ENCODE assay signal across 25 mouse cellular contexts in genomic region chr11:111009471-111009870, GRCm38 (mm10). TPM values are rescaled to one million over a fixed set of nuclear protein-coding genes. Genes with fewer than 3 reads are reported as not detected.
A peak's percentile ranks its signal among the peaks of the same experiment; 100 is the strongest.
DNase-seq lines count a peak whose midpoint lies in the region; ATAC-seq lines count a peak whose summit lies in the region.
"Had no signal": no experiment of that assay in that cellular context is flagged by ENCODE, and none has a peak within 500 bp of the region (broad histone marks: within the 10 kb centered on the region; RNA-seq: fewer than 3 reads in every experiment).

No protein-coding gene starts in this region.

- DNase-seq in neural tube, embryonic 10.5 days (ENCODE audit: extremely low spot score, low spot score), result peak; percentile 23
- peak; percentile 24 for DNase-seq in embryo, embryonic 9.5 days (ENCODE audit: extremely low spot score)
- peak; percentile 39 for DNase-seq in hindlimb bud, embryonic 11.5 days (ENCODE audit: extremely low spot score, low read depth, low spot score)
- DNase-seq in adrenal gland, postnatal 25 days, result no peak
- no peak for DNase-seq in kidney, postnatal 25 days
- no peak for DNase-seq in right cerebral cortex, postnatal 25 days
- DNase-seq: adrenal gland, postnatal 36 days; cerebellum, adult 2 months; cerebellum, postnatal 10 days; gastrocnemius, adult 2 months; heart, adult 18-20 months; heart, postnatal 10 days; heart, postnatal 4 days had no signal

- no peaks in the 10 kb centered on the region for H3K9me3 ChIP-seq in neural tube, embryonic 15.5 days (replicated peaks)
- H3K9me3 ChIP-seq: embryonic facial prominence, embryonic 13.5 days; forebrain, embryonic 12.5 days; heart, embryonic 10.5 days; hindbrain, embryonic 13.5 days had no signal

- H3K4me3 ChIP-seq in neural tube, embryonic 15.5 days (replicated peaks), result no peak overlapping the region
- H3K4me3 ChIP-seq: embryonic facial prominence, embryonic 13.5 days; forebrain, embryonic 12.5 days; gastrocnemius, adult 2 months; heart, embryonic 10.5 days; hindbrain, embryonic 13.5 days had no signal

- no peak overlapping the region for H3K27ac ChIP-seq in neural tube, embryonic 15.5 days (replicated peaks)
- H3K27ac ChIP-seq: embryonic facial prominence, embryonic 13.5 days; forebrain, embryonic 12.5 days; gastrocnemius, adult 2 months; heart, embryonic 10.5 days; hindbrain, embryonic 13.5 days had no signal

- no peak overlapping the region for H3K4me2 ChIP-seq in neural tube, embryonic 15.5 days
- H3K4me2 ChIP-seq: embryonic facial prominence, embryonic 13.5 days; forebrain, embryonic 12.5 days; hindbrain, embryonic 13.5 days had no signal

- no peaks in the 10 kb centered on the region for H3K4me1 ChIP-seq in neural tube, embryonic 15.5 days
- H3K4me1 ChIP-seq: forebrain, embryonic 12.5 days; heart, embryonic 10.5 days; hindbrain, embryonic 13.5 days had no signal

- no peaks in the 10 kb centered on the region for H3K36me3 ChIP-seq in neural tube, embryonic 15.5 days
- H3K36me3 ChIP-seq: embryonic facial prominence, embryonic 13.5 days; forebrain, embryonic 12.5 days; heart, embryonic 10.5 days; hindbrain, embryonic 13.5 days had no signal

- WGBS in neural tube, embryonic 15.5 days, result 81% methylated on average over 3 of the region's 3 CpGs

- no peaks in the 10 kb centered on the region for H3K27me3 ChIP-seq in neural tube, embryonic 15.5 days (replicated peaks)
- H3K27me3 ChIP-seq: CH12.LX; embryonic facial prominence, embryonic 13.5 days; forebrain, embryonic 12.5 days; hindbrain, embryonic 13.5 days; Patski had no signal

- H3K9ac ChIP-seq in neural tube, embryonic 15.5 days (replicated peaks), result no peak overlapping the region
- H3K9ac ChIP-seq: embryonic facial prominence, embryonic 13.5 days; forebrain, embryonic 12.5 days; hindbrain, embryonic 13.5 days had no signal

- ATAC-seq in neural tube, embryonic 15.5 days (ENCODE audit: low FRiP score), result no peak
- ATAC-seq: activated CD4-positive, CD25-positive, alpha-beta regulatory T cell, adult 4 months; forebrain, embryonic 16.5 days; intestine, embryonic 16.5 days; Patski had no signal

RNA-seq across cellular contexts. Expression of gene Kcnj16, which starts 41.6 kb away (rescaled TPM):
- polyA plus RNA-seq in neural tube, embryonic 15.5 days (2015; fragmentation: Nextera tagmentation; extraction: Ambion mirVana), result 3.1 and 4.3 TPM in 2 replicates
- total RNA-seq in adrenal gland, postnatal 25 days (2021), result not detected in 2 replicates
- total RNA-seq: CH12.LX; gastrocnemius, adult 2 months; gastrocnemius, postnatal 4 days; heart, postnatal 10 days; heart, postnatal 4 days had no signal
- polyA plus RNA-seq: embryonic facial prominence, embryonic 13.5 days; forebrain, embryonic 12.5 days; heart, embryonic 14.5 days had no signal

RNA-seq across cellular contexts. Expression of gene Kcnj2, which starts 56.5 kb away (rescaled TPM):
- 1.00 and 1.3 TPM in 2 replicates for polyA plus RNA-seq in neural tube, embryonic 15.5 days (2015; fragmentation: Nextera tagmentation; extraction: Ambion mirVana)
- 7.0 and 8.5 TPM in 2 replicates for total RNA-seq in adrenal gland, postnatal 25 days (2021)

Comparison
In these comparisons a context has a peak if more than half of its experiments do, and no peak if none do; other contexts are left out.
1. DNase-seq: peak in neural tube, embryonic 10.5 days (single experiment), embryo, embryonic 9.5 days (single experiment) and hindlimb bud, embryonic 11.5 days (single experiment); none in adrenal gland, postnatal 25 days (single experiment), kidney, postnatal 25 days (0 of 2) and right cerebral cortex, postnatal 25 days (single experiment).